Mouse (Mus musculus) frontal cortex, adult 2 months (tissue): Measurements from ENCODE around the gene Skiv2l. TPM values are rescaled to one million over a fixed set of nuclear protein-coding genes. Genes with fewer than 3 reads are reported as not detected.
A peak's percentile ranks its signal among the peaks of the same experiment; 100 is the strongest.

Experiments used
- DNase-seq, 2 experiments: peaks; one replicate each; pipeline ENCODE4 v3.0.0; 2022; ENCODE audit warnings: low spot score in 1 of 2; ENCODE audit errors: extremely low spot score in 1 of 2
- polyA plus RNA-seq: library from polyadenylated mRNA; depleted of rRNA; stranded (reverse); fragments of >200 nt; gene quantifications from 2 replicates; pipeline ENCODE4 v1.2.3, GENCODE M21; 2012; rRNA removed

Gene Skiv2l
- polyA plus RNA-seq = 72.8 and 77.5 TPM in 2 replicates

DNA sequence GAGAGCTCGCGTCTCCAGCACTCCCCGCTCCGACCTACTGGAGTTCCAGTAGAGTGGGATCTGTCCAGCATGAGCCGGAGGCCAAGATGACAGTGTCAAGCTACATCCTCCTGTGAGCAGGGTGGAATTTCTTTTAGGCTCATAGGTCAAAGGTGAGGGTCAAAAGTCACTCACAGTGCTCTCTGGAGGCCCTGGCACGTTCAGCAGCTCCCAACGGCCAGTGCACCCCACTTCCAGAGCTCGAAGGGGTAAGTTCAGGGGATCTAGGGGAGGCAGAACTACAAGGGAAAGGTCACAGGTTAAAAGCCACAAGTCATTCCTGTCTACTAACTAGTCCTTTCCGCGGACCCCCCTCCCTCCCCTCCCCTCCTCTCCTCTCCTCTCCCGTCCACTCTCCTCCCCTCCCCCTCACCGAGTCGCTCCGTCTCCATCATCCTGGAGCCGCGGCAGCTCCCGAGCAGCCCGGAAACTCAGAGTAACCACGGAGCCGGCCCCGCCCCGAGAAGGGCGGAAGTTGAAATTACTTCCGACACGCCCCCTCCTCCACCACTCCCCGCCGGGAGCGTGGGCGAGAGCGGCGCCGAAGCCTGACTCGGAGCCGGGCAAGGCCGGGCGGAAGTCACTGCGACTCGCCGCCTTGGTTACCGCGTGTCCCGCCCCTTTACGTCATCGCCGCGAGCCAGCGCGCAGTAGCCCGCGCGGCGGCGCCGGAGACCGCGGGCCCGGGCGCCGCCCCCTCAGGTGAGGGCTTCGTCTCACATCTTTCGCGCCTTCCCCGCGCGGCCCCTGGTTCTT, at the start of gene Skiv2l, which contains the start of gene Nelfe:
Skiv2l (minus strand) TSS at position 489 of the 795 bp plus-strand sequence.
Nelfe (plus strand) TSS at position 670 of the 795 bp plus-strand sequence.
- DNase-seq = peak; percentile 94 to 99

DNA sequence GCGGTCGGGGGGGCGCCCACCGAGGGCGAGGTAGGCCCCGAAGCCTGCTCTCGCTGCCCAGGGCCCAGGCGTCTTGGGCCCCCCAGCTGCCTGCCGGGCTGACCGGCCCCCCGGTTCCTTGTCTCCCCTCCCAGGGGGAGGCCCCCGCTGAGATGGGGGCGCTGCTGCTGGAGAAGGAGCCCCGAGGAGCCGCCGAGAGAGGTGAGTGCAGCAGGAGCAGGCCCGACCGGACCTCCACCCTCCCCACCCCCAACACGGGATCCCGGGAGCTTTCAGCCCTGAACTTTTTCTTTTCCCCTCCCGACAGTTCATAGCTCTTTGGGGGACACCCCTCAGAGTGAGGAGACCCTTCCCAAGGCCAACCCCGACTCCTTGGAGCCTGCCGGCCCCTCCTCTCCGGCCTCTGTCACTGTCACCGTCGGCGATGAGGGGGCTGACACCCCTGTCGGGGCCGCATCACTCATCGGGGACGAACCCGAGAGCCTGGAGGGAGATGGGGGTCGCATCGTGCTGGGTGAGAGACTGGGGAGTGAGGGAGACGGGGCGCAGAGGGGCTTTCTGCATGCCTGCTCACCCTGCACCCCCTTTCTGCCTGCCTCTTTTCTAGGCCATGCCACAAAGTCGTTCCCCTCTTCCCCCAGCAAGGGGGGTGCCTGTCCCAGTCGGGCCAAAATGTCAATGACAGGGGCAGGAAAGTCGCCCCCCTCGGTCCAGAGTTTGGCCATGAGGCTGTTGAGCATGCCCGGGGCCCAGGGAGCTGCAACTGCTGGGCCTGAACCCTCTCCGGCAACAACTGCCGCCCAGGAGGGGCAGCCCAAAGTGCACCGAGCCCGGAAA, 49.3 kb upstream of the Skiv2l start:
- DNase-seq = peak in 1 of 2 experiments; percentile 22

GRCm38 (mm10) chr17:34898706-34899052, 48.7 kb upstream of the Skiv2l start:
- no peak for DNase-seq

GRCm38 (mm10) chr17:34898160-34898586, 48.2 kb upstream of the Skiv2l start, which contains the start of the genes C2 and Ehmt2:
C2 (minus strand) TSS chr17:34898265.
Ehmt2 (plus strand) TSS chr17:34898469.
- peak; percentile 41 to 78 for DNase-seq

DNA sequence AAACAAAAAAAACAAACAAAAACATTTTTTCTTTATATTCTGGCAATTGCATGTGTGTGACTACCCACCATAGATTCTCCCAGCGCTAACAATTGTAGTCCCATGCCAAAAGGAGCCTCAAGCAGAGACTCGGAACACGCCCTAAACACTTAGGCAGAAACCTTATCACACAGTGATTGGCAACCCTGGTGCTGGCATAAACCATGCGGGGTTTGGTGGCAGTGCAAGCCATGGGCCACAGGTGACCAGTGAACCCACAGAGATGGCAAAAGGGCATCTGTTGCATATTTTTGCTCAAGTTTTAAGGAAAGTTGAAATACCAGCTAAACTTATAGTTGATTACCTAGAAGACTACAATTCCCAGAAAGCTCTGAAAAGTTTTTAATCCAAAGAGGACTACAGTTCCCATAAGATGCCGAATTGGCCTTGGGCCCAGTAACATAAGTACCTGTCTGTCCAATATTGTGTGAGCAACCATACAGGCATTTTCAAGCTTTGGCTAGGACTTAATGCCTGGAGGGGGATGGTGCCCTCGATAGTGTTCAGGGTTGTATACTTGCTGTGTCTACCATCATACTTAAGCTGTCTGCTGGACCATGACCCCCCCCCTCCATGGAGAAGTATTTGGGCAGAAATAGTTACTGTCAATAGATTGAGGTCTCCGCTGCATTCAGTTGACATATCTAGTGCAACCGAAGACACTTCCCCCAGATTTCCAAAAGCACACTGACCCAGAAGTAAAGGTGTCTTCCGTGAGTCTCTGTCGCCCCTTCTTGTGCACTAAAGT, 47.6 kb upstream of the Skiv2l start:
- DNase-seq = peak; percentile 40 to 61

- no peak for DNase-seq
Observed at GRCm38 (mm10) chr17:34896366-34896765, 46.4 kb upstream of the Skiv2l start.

- DNase-seq = no peak
Observed at GRCm38 (mm10) chr17:34895724-34896123, 45.7 kb upstream of the Skiv2l start.

- peak in 1 of 2 experiments; percentile 40 for DNase-seq
Observed at GRCm38 (mm10) chr17:34894801-34895530, 45.0 kb upstream of the Skiv2l start.

GRCm38 (mm10) chr17:34894074-34894597, 44.1 kb upstream of the Skiv2l start:
- DNase-seq = peak; percentile 81 to 94

- DNase-seq = no peak
Observed at GRCm38 (mm10) chr17:34893072-34893824, 43.2 kb upstream of the Skiv2l start.

GRCm38 (mm10) chr17:34891377-34891776, 41.4 kb upstream of the Skiv2l start:
- DNase-seq = no peak

DNA sequence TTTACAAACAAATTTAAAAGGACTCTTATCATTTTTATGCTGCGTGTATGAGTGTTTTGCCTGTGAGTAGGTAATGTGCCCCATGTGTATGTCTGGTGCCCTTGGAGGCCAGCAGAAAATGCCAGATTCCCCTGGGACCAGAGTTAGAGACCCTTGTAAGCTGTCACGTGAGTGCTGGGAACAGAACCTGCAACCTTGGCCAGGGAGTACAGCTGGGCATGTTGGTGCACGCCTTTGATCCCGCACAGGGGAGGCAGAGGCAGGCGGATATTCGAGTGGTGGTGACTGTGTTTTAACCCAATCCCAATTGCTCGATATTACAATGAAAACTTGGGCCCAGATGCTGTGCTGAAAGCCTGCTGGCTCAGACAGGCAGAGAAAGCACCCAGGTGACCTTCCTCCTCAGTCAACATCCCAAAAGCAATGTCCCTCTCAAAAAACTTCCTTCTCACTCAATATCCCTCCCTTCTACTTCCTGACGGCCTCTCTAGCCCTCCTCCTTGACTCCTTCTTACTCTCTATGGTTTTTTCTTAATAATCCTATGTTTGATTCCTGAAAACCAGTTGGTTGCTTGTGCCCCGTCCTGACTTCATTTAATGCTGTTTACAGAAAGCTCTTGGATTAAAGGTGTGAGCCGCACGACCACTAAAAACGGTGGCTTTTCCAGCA, 40.2 kb upstream of the Skiv2l start:
- no peak for DNase-seq

DNA sequence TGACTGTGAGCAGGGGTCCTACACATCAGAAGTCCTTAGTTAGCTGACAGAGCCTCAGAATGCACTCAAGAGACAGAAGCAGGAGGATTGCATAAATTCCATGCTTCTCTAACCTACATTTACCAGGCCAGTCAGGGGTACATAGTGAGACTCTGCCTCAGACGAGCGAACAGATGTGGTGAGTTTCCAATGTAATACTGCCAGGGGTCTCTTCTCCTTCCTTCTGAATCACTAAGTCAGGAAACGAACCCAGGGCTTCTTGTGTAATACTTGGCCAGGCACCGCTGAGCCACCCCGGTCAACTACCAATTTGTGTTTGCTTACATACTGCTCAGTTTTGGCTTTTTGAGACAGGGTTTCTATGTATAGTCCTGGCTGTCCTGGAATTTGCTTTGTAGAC, 37.9 kb upstream of the Skiv2l start:
- no peak for DNase-seq

- no peak for DNase-seq
Observed at GRCm38 (mm10) chr17:34885615-34886014, 35.6 kb upstream of the Skiv2l start.

GRCm38 (mm10) chr17:34884704-34885103, 34.7 kb upstream of the Skiv2l start:
- no peak for DNase-seq

GRCm38 (mm10) chr17:34883332-34883731, 33.3 kb upstream of the Skiv2l start:
- no peak for DNase-seq

- no peak for DNase-seq
Observed at GRCm38 (mm10) chr17:34881683-34882310, 31.8 kb upstream of the Skiv2l start, which contains the start of gene Gm20547. Gm20547 (minus strand) TSS chr17:34882042.

- DNase-seq = no peak
Observed at GRCm38 (mm10) chr17:34881166-34881565, 31.2 kb upstream of the Skiv2l start.
